Mouse (Mus musculus): ENCODE data around the gene Prom2.

Gene Prom2

GRCm38 (mm10) chr2:127523950-127524729 is 17.1 kb downstream of the Prom2 start:
- DNase-seq (ENCODE audit: low spot score) = no peak

- no peak for DNase-seq (ENCODE audit: low spot score)
Measured at GRCm38 (mm10) chr2:127522006-127522441, 19.2 kb downstream of the Prom2 start, which contains the start of gene Kcnip3. Kcnip3 (minus strand) TSS chr2:127522094.

GRCm38 (mm10) chr2:127521172-127522005 is 19.9 kb downstream of the Prom2 start:
- DNase-seq (ENCODE audit: low spot score) = no peak

- DNase-seq (ENCODE audit: low spot score) = no peak
Measured at GRCm38 (mm10) chr2:127520123-127520522, 21.1 kb downstream of the Prom2 start.

- DNase-seq (ENCODE audit: low spot score) = no peak
Measured at GRCm38 (mm10) chr2:127519308-127519707, 22.0 kb downstream of the Prom2 start.

GRCm38 (mm10) chr2:127518831-127519230 is 22.4 kb downstream of the Prom2 start:
- no peak for DNase-seq (ENCODE audit: low spot score)

- DNase-seq (ENCODE audit: low spot score) = no peak
Measured at GRCm38 (mm10) chr2:127518273-127518672, 23.0 kb downstream of the Prom2 start.

GRCm38 (mm10) chr2:127517081-127517480 is 24.2 kb downstream of the Prom2 start:
- no peak for DNase-seq (ENCODE audit: low spot score)

GRCm38 (mm10) chr2:127514380-127515124 is 26.7 kb downstream of the Prom2 start:
- no peak for DNase-seq (ENCODE audit: low spot score)

GRCm38 (mm10) chr2:127513244-127513643 is 28.0 kb downstream of the Prom2 start:
- DNase-seq (ENCODE audit: low spot score) = no peak

- DNase-seq (ENCODE audit: low spot score) = no peak
Measured at GRCm38 (mm10) chr2:127511426-127511825, 29.8 kb downstream of the Prom2 start.

GRCm38 (mm10) chr2:127507967-127508660 is 33.2 kb downstream of the Prom2 start:
- DNase-seq (ENCODE audit: low spot score) = no peak

GRCm38 (mm10) chr2:127507077-127507774 is 34.0 kb downstream of the Prom2 start:
- DNase-seq (ENCODE audit: low spot score) = peak; percentile 62

GRCm38 (mm10) chr2:127506131-127506632 is 35.1 kb downstream of the Prom2 start:
- no peak for DNase-seq (ENCODE audit: low spot score)

GRCm38 (mm10) chr2:127505196-127505595 is 36.1 kb downstream of the Prom2 start:
- no peak for DNase-seq (ENCODE audit: low spot score)

GRCm38 (mm10) chr2:127503751-127504549 is 37.3 kb downstream of the Prom2 start:
- no peak for DNase-seq (ENCODE audit: low spot score)

- DNase-seq (ENCODE audit: low spot score) = no peak
Measured at GRCm38 (mm10) chr2:127501061-127501460, 40.2 kb downstream of the Prom2 start.

GRCm38 (mm10) chr2:127498750-127499149 is 42.5 kb downstream of the Prom2 start:
- no peak for DNase-seq (ENCODE audit: low spot score)

- no peak for DNase-seq (ENCODE audit: low spot score)
Measured at GRCm38 (mm10) chr2:127496321-127496720, 44.9 kb downstream of the Prom2 start.

Measured in ovary, postnatal 10 days (tissue).